In genomic region chr16:85871971-85872370, GRCm38 (mm10) we compare ENCODE assay signal across 21 mouse cellular contexts. TPM values are rescaled to one million over a fixed set of nuclear protein-coding genes. Genes with fewer than 3 reads are reported as not detected.
DNase-seq lines count a peak whose midpoint lies in the region; ATAC-seq and TF ChIP-seq lines count a peak whose summit lies in the region.
"Had no signal": no experiment of that assay in that cellular context is flagged by ENCODE, and none has a peak within 500 bp of the region (broad histone marks: within the 10 kb centered on the region; RNA-seq: fewer than 3 reads in every experiment).

No protein-coding gene starts in this region.

- H3K27ac ChIP-seq in kidney, adult 2 months (ENCODE audit: insufficient read depth, low read depth, low read length), result no peak overlapping the region
- no peak overlapping the region for H3K27ac ChIP-seq in kidney, embryonic 15.5 days
- no peak overlapping the region for H3K27ac ChIP-seq in lung, embryonic 14.5 days (ENCODE audit: low read depth)
- H3K27ac ChIP-seq: embryonic facial prominence, embryonic 10.5 days; forebrain, embryonic 13.5 days; heart, adult 2 months; hindbrain, embryonic 13.5 days had no signal

- TF ChIP-seq POLR2A in kidney, adult 2 months (IDR thresholded peaks at IDR 0.05; ENCODE audit: low read depth, low read length), result no peak

- H3K36me3 ChIP-seq in kidney, adult 2 months (ENCODE audit: control insufficient read depth, insufficient read depth, low read length), result no peaks in the 10 kb centered on the region
- H3K36me3 ChIP-seq in kidney, embryonic 15.5 days, result 0 out of 2 replicates have a peak, but pooled peaks cover 2% of the 10 kb centered on the region
- no peaks in the 10 kb centered on the region for H3K36me3 ChIP-seq in lung, embryonic 14.5 days (ENCODE audit: insufficient read depth)
- H3K36me3 ChIP-seq: embryonic facial prominence, embryonic 10.5 days; hindbrain, embryonic 13.5 days had no signal

- H3K4me3 ChIP-seq in kidney, adult 2 months (ENCODE audit: insufficient read depth, low read depth, low read length), result no peak overlapping the region
- no peak overlapping the region for H3K4me3 ChIP-seq in kidney, embryonic 15.5 days (replicated peaks)
- no peak overlapping the region for H3K4me3 ChIP-seq in lung, embryonic 14.5 days (ENCODE audit: low read depth, low read length)
- H3K4me3 ChIP-seq: embryonic facial prominence, embryonic 10.5 days; forebrain, embryonic 13.5 days; heart, adult 2 months; hindbrain, embryonic 13.5 days had no signal

- WGBS in kidney, adult 2 months, result 66% methylated on average over 2 of the region's 2 CpGs
- 59% methylated on average over 2 of the region's 2 CpGs for WGBS in kidney, embryonic 15.5 days
- WGBS in lung, embryonic 14.5 days, result 43% methylated on average over 2 of the region's 2 CpGs

- H3K4me1 ChIP-seq in kidney, adult 2 months (ENCODE audit: control insufficient read depth, insufficient read depth, low read length), result no peaks in the 10 kb centered on the region
- H3K4me1 ChIP-seq in kidney, embryonic 15.5 days, result no peaks in the 10 kb centered on the region
- peaks cover 3% of the 10 kb centered on the region; the same call in 1 of the 2 replicates for H3K4me1 ChIP-seq in lung, embryonic 14.5 days (ENCODE audit: insufficient read depth)
- H3K4me1 ChIP-seq: forebrain, embryonic 13.5 days; hindbrain, embryonic 13.5 days had no signal

- no peak for ATAC-seq in kidney, embryonic 15.5 days (replicated peaks; ENCODE audit: low FRiP score)
- ATAC-seq in lung, embryonic 14.5 days (ENCODE audit: insufficient read depth), result 0 out of 2 replicates have a peak, but pooled peaks have one; percentile 70
- ATAC-seq: activated CD4-positive, CD25-positive, alpha-beta regulatory T cell, adult 4 months; forebrain, embryonic 13.5 days; forebrain, postnatal 0 days; Patski had no signal

- no peak for TF ChIP-seq CTCF in kidney, adult 2 months (conservative IDR thresholded peaks at IDR 0.05; ENCODE audit: insufficient read depth, insufficient read length, low read depth, low read length)
- TF ChIP-seq CTCF in lung, embryonic 14.5 days (IDR thresholded peaks at IDR 0.05; ENCODE audit: low read depth), result no peak

- no peak overlapping the region for H3K9ac ChIP-seq in kidney, embryonic 15.5 days
- no peak overlapping the region for H3K9ac ChIP-seq in lung, embryonic 14.5 days
- H3K9ac ChIP-seq: forebrain, embryonic 13.5 days; forebrain, postnatal 0 days; hindbrain, embryonic 13.5 days had no signal

- H3K9me3 ChIP-seq in kidney, embryonic 15.5 days (replicated peaks), result no peaks in the 10 kb centered on the region
- no peaks in the 10 kb centered on the region for H3K9me3 ChIP-seq in lung, embryonic 14.5 days (ENCODE audit: low read depth, low read length)
- H3K9me3 ChIP-seq: embryonic facial prominence, embryonic 10.5 days; forebrain, embryonic 13.5 days; hindbrain, embryonic 13.5 days had no signal

- H3K27me3 ChIP-seq in kidney, adult 2 months (replicated peaks; ENCODE audit: control insufficient read depth, insufficient read depth, low read length), result no peaks in the 10 kb centered on the region
- no peaks in the 10 kb centered on the region for H3K27me3 ChIP-seq in kidney, embryonic 15.5 days
- no peaks in the 10 kb centered on the region for H3K27me3 ChIP-seq in lung, embryonic 14.5 days (ENCODE audit: insufficient read depth, low read length)
- H3K27me3 ChIP-seq: CH12.LX; forebrain, embryonic 13.5 days; hindbrain, embryonic 13.5 days; Patski had no signal

- peak; percentile 8 for DNase-seq in kidney, adult 2 months
- DNase-seq in lung, embryonic 14.5 days, result peak; percentile 30
- DNase-seq in lung, postnatal 36 days, result no peak
- peak; percentile 4 for DNase-seq in lung, postnatal 10 days
- no peak for DNase-seq in lung, adult 18-20 months
- DNase-seq: adrenal gland, adult 2 months; adrenal gland, postnatal 25 days; cerebellum, adult 2 months; cerebellum, postnatal 10 days; forebrain, postnatal 0 days; gastrocnemius, postnatal 14 days; heart, adult 2 months; heart, postnatal 10 days had no signal

- H3K4me2 ChIP-seq in kidney, embryonic 15.5 days, result no peak overlapping the region
- H3K4me2 ChIP-seq in lung, embryonic 14.5 days, result no peak overlapping the region
- H3K4me2 ChIP-seq: forebrain, embryonic 13.5 days; heart, embryonic 11.5 days; hindbrain, embryonic 13.5 days had no signal

RNA-seq across cellular contexts. Expression of gene Adamts5, which starts 29.7 kb away (rescaled TPM):
- 5.7 and 5.9 TPM in 2 replicates for polyA plus RNA-seq in kidney, adult 2 months (2012; rRNA removed)
- polyA plus RNA-seq in kidney, embryonic 15.5 days (2015; fragmentation: Nextera tagmentation; extraction: Ambion mirVana), result 5.2 and 5.3 TPM in 2 replicates
- 3.2 and 3.7 TPM in 2 replicates for polyA plus RNA-seq in lung, embryonic 14.5 days (2014; fragmentation: Nextera tagmentation; extraction: Ambion mirVana)

Comparison
In these comparisons a context has a peak if more than half of its experiments do, and no peak if none do; other contexts are left out.
1. DNase-seq: peak in kidney, adult 2 months (single experiment), lung, embryonic 14.5 days (single experiment) and lung, postnatal 10 days (single experiment); none in lung, postnatal 36 days (single experiment) and lung, adult 18-20 months (0 of 2).